Mouse (Mus musculus): ENCODE results near the gene Capn1. TPM values are rescaled to one million over a fixed set of nuclear protein-coding genes. Genes with fewer than 3 reads are reported as not detected.
A peak's percentile ranks its signal among the peaks of the same experiment; 100 is the strongest.

Gene Capn1
- total and polyA plus RNA-seq, 2 experiments from 2014 or later = 3.3 to 7.7 TPM

DNA sequence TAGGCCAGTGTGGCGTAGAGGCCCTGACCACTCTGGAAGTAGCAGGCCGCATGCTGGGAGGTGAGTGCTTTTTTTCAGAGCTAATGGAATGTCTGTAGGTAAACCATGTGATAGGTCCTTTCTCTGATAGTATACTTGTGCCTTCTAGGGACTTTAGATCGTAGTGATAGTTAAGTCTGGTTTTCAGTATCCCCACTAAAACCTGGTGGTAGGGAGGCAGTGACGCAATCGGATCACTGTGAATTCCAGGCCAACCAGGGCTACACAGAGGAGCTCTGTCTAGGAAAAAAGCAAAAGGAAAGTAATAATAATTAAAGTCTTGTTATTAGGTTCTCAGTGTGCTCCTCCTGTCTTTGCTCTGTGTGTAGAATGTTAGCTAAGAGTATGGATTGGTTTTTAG lies 42.8 kb upstream of the Capn1 start:
- no peak for DNase-seq
- Histone ChIP-seq H3K4me3 (ENCODE audit: low read depth, low read length) (peak overlapping the region; percentile 91), H3K9me3 (ENCODE audit: low read length) (no peaks in the 10 kb centered on the region), H3K9ac (peak overlapping the region; percentile 94), H3K36me3 (ENCODE audit: insufficient read depth) (peaks cover 24% of the 10 kb centered on the region), H3K27me3 (ENCODE audit: insufficient read depth, low read length) (no peaks in the 10 kb centered on the region), H3K27ac (ENCODE audit: low read depth, low read length) (no peak overlapping the region), H3K4me2 (ENCODE audit: low read depth) (peak overlapping the region; percentile 88), H3K4me1 (ENCODE audit: insufficient read depth) (peaks cover 9% of the 10 kb centered on the region)
- 37% methylated on average over 5 of the region's 5 CpGs for WGBS
- TF ChIP-seq CTCF (IDR thresholded peaks at IDR 0.05; ENCODE audit: low read depth) = no peak
- ATAC-seq = no peak

DNA sequence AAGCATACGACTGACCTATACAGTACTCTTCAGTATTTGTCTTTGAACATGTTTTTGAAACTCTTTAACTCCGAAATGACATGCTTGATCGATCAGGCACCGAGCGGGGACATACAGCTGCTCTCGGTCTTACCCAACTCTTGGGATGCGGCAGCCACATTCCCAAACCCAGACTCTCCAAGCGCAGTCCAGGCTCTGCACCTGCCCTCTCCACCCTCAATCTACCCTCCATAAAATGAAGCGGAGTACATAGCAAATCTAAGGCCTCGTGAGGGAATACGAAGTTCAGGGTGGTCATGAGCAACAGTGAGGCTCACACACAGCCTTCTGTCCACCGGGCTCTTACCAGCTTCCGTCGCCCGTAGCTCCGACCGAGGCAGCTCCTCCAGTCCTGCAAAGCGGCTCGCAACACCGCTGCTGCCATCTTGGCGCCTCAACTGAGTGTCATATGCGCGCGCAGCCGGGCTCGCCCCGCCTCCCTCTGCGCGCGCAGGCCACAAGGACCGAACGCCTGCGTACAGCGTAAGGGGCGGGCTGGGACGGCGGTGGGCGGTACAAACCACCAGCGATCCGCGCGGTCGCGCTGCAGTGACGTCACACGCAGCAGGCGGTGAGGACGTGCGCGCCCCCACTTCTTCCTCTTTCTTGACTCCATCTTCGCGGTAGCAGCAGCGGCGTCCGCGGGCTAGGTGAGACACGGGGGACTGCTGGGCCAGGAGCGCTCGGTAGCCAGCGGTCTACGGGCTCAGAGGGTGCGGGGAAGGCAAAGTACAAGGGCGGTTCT lies 41.8 kb upstream of the Capn1 start, which contains the start of the genes Mrpl49 and Fau:
Gene Mrpl49, minus strand, starts transcription at position 473 of the 784 bp plus-strand sequence.
Gene Fau, plus strand, starts transcription at position 532 of the 784 bp plus-strand sequence.
- ATAC-seq (peak; percentile 89), DNase-seq (peak; percentile 100)
- H3K4me1 ChIP-seq (ENCODE audit: insufficient read depth) = peaks cover 8% of the 10 kb centered on the region
- H3K9me3 ChIP-seq (ENCODE audit: low read length) = no peaks in the 10 kb centered on the region
- no peaks in the 10 kb centered on the region for H3K27me3 ChIP-seq (ENCODE audit: insufficient read depth, low read length)
- peak within 1 kb of the TSS; percentile 91 for H3K4me3 ChIP-seq (ENCODE audit: low read depth, low read length)
- H3K27ac ChIP-seq (ENCODE audit: low read depth, low read length) = peak within 1 kb of the TSS; percentile 80
- H3K4me2 ChIP-seq (ENCODE audit: low read depth) = peak within 1 kb of the TSS; percentile 88
- peak within 1 kb of the TSS; percentile 94 for H3K9ac ChIP-seq
- H3K36me3 ChIP-seq (ENCODE audit: insufficient read depth) = peaks cover 34% of the 10 kb centered on the region
- TF ChIP-seq CTCF (IDR thresholded peaks at IDR 0.05; ENCODE audit: low read depth) = no peak
- 3% methylated on average over 62 of the region's 63 CpGs for WGBS

DNA sequence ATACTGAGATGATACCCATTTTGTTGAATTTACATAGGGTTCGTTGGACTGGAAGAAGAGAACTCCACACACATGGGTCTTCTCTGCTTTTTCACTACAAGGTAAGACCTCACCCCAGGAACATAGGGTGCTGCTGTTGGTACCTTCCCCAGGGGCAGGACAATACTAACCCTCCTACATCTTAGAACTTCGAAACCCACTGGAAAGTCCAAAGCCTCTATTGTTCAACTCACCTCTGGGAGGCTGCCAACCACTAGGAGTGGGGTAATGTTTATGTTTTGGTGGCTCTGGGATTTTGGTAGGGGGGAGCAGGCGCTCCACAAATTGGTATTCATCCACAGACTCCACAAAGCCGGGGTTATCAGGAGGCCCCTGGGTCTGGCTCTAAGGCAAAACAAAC lies 41.0 kb upstream of the Capn1 start:
- H3K4me1 ChIP-seq (ENCODE audit: insufficient read depth) = 0 out of 2 replicates have a peak, but pooled peaks cover under 1% of the 10 kb centered on the region
- no peaks in the 10 kb centered on the region for H3K9me3 ChIP-seq (ENCODE audit: low read length)
- H3K27ac ChIP-seq (ENCODE audit: low read depth, low read length) = no peak overlapping the region
- H3K36me3 ChIP-seq (ENCODE audit: insufficient read depth) = peaks cover 42% of the 10 kb centered on the region
- peak overlapping the region; percentile 91 for H3K4me3 ChIP-seq (ENCODE audit: low read depth, low read length)
- no peaks in the 10 kb centered on the region for H3K27me3 ChIP-seq (ENCODE audit: insufficient read depth, low read length)
- DNase-seq = no peak
- 0 out of 2 replicates have a peak overlapping the region, but pooled peaks have one; percentile 94 for H3K9ac ChIP-seq
- peak overlapping the region; percentile 88 for H3K4me2 ChIP-seq (ENCODE audit: low read depth)
- no peak for TF ChIP-seq CTCF (IDR thresholded peaks at IDR 0.05; ENCODE audit: low read depth)
- no peak for ATAC-seq
- 42% methylated on average over 4 of the region's 4 CpGs for WGBS

DNA sequence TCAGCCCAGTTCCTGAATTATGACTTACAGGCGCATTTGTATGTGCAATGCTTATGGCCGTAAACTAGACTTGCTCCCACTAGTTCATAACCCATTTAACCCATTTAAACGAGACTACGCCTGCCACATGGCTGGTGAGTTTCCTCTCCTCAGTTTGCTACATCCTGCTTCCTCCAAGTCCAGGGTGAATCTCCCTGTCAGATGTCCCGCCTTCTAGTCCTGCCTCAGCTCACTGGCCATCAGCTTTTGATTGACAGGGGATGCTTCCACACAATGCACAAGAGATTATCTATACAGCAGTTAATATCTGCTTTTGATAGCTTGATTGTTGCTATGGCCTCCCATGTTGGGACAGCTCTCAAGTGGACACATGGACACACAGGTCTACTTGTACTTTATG lies 38.6 kb upstream of the Capn1 start:
- H3K4me1 ChIP-seq (ENCODE audit: insufficient read depth) = no peaks in the 10 kb centered on the region
- no peak for ATAC-seq
- peaks cover 61% of the 10 kb centered on the region for H3K36me3 ChIP-seq (ENCODE audit: insufficient read depth)
- no peak overlapping the region for H3K4me3 ChIP-seq (ENCODE audit: low read depth, low read length)
- no peak for TF ChIP-seq CTCF (IDR thresholded peaks at IDR 0.05; ENCODE audit: low read depth)
- H3K27ac ChIP-seq (ENCODE audit: low read depth, low read length) = no peak overlapping the region
- H3K9me3 ChIP-seq (ENCODE audit: low read length) = no peaks in the 10 kb centered on the region
- H3K9ac ChIP-seq = no peak overlapping the region
- 95% methylated on average over 5 of the region's 5 CpGs for WGBS
- H3K27me3 ChIP-seq (ENCODE audit: insufficient read depth, low read length) = no peaks in the 10 kb centered on the region
- DNase-seq = no peak
- H3K4me2 ChIP-seq (ENCODE audit: low read depth) = no peak overlapping the region

DNA sequence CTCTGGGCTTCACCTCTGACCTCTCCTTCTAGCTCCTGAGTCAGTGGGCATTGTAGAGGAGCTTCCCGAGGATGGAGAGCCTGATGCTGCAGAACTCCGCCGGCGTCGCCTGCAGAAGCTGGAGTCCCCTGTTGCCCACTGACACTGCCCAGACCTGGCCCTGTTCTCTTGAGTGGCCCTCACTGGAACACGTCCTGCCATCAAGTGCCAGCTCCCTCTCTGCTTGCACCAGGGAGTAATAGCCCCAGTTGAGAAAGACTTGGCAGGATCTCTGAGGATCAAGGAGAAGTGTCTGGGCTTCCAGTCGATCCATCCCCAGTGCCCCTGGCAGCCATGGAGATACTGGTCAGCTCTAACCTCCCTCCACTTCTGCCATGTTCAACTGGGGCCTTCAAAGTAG lies 36.8 kb upstream of the Capn1 start:
- Histone ChIP-seq H3K27me3 (ENCODE audit: insufficient read depth, low read length) (no peaks in the 10 kb centered on the region), H3K4me1 (ENCODE audit: insufficient read depth) (peaks cover 6% of the 10 kb centered on the region; the same call in 1 of the 2 replicates), H3K9ac (no peak overlapping the region), H3K9me3 (ENCODE audit: low read length) (no peaks in the 10 kb centered on the region), H3K36me3 (ENCODE audit: insufficient read depth) (peaks cover 70% of the 10 kb centered on the region), H3K4me2 (ENCODE audit: low read depth) (no peak overlapping the region), H3K27ac (ENCODE audit: low read depth, low read length) (no peak overlapping the region), H3K4me3 (ENCODE audit: low read depth, low read length) (no peak overlapping the region)
- WGBS = 87% methylated on average over 7 of the region's 7 CpGs
- TF ChIP-seq CTCF (IDR thresholded peaks at IDR 0.05; ENCODE audit: low read depth) = no peak
- ATAC-seq (no peak), DNase-seq (no peak)

DNA sequence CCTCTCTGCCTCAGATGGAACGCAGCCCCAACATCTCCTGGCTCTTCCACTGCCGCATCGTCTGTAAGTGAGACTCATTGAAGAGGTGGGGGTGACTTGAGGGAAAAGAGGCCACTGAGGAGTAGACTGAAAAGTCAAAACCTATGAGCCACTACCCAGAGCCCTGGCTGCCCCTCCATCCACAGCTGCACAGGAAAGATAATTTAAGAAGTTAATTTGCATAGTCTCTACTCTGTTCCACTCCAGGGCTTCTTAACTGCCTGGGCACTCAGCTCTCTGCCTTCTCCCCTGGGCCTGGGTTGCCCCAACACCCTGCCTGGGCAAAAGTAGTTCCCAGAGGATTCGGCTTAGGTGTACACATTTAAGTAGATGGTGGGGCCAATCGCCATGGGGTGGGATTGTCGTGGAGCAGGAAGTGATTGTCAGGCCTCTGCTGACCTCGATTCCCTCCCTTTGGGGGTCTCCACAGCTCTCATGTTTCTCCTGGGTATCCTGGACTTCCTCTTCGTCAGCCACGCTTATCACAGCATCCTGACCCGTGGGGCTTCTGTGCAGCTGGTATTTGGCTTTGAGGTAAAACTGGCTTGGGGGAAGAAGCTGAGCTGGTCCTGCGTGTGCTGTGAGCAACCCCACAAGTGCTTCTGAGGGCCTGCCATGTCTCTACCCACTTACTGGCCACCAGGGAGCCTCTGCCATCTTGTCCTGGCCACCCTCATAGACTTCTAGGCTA lies 33.1 kb upstream of the Capn1 start:
- Histone ChIP-seq H3K36me3 (ENCODE audit: insufficient read depth) (peaks cover 54% of the 10 kb centered on the region), H3K9ac (no peak overlapping the region), H3K4me2 (ENCODE audit: low read depth) (no peak overlapping the region), H3K4me1 (ENCODE audit: insufficient read depth) (peaks cover 12% of the 10 kb centered on the region; the same call in 1 of the 2 replicates), H3K4me3 (ENCODE audit: low read depth, low read length) (no peak overlapping the region), H3K9me3 (ENCODE audit: low read length) (no peaks in the 10 kb centered on the region), H3K27me3 (ENCODE audit: insufficient read depth, low read length) (no peaks in the 10 kb centered on the region), H3K27ac (ENCODE audit: low read depth, low read length) (no peak overlapping the region)
- DNase-seq (no peak), ATAC-seq (no peak)
- TF ChIP-seq CTCF (IDR thresholded peaks at IDR 0.05; ENCODE audit: low read depth) = no peak
- 92% methylated on average over 11 of the region's 11 CpGs for WGBS

DNA sequence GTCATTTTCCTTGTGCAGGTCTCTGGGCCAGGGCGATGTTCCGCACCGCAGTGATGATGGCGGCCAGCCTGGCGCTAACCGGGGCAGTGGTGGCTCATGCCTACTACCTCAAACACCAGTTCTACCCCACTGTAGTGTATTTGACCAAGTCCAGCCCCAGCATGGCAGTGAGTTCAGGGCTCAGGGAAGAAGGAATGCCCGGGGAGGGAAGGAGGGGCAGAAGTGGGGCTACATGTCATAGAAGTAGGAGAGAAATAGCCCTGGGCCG lies 32.1 kb upstream of the Capn1 start:
- H3K9ac ChIP-seq = no peak overlapping the region
- H3K4me1 ChIP-seq (ENCODE audit: insufficient read depth) = peaks cover 12% of the 10 kb centered on the region; the same call in 1 of the 2 replicates
- H3K27me3 ChIP-seq (ENCODE audit: insufficient read depth, low read length) = no peaks in the 10 kb centered on the region
- no peak for DNase-seq
- no peaks in the 10 kb centered on the region for H3K9me3 ChIP-seq (ENCODE audit: low read length)
- H3K4me3 ChIP-seq (ENCODE audit: low read depth, low read length) = peak overlapping the region; percentile 89
- WGBS = 93% methylated on average over 8 of the region's 8 CpGs
- no peak overlapping the region for H3K27ac ChIP-seq (ENCODE audit: low read depth, low read length)
- peaks cover 44% of the 10 kb centered on the region for H3K36me3 ChIP-seq (ENCODE audit: insufficient read depth)
- peak overlapping the region; percentile 95 for H3K4me2 ChIP-seq (ENCODE audit: low read depth)
- no peak for ATAC-seq
- TF ChIP-seq CTCF (IDR thresholded peaks at IDR 0.05; ENCODE audit: low read depth) = no peak

Data from forebrain, postnatal 0 days (tissue).